7 mouse cellular contexts compared by ENCODE assay signal in the genomic region with DNA sequence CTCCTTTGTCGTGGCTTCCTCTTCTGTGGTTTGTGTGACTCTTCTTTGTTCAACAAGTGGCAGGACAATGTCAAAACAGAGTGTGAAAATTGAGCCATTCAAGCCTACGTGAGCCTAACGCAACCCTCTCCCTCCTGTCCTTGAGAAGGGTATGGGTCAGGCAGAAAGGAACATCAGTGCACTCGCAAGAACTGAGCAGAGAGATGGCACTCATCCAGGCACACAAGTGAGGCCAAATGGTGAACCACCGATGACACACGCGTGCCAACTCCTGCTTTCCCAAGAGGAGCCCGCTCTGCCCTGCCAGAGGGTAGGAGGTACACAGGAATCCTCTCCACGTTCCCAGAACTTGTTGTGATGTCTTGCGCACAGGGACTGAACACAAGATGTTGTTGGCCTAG. TPM values are rescaled to one million over a fixed set of nuclear protein-coding genes. Genes with fewer than 3 reads are reported as not detected.
DNase-seq lines count a peak whose midpoint lies in the region; ATAC-seq lines count a peak whose summit lies in the region.

No protein-coding gene starts in this region.

- H3K27me3 ChIP-seq in hindbrain, embryonic 14.5 days (ENCODE audit: control insufficient read depth, insufficient read depth, low read length) = no peaks in the 10 kb centered on the region

- H3K4me2 ChIP-seq in hindbrain, embryonic 14.5 days (replicated peaks) = no peak overlapping the region

- H3K9ac ChIP-seq in hindbrain, embryonic 14.5 days = no peak overlapping the region

- H3K4me3 ChIP-seq in hindbrain, embryonic 14.5 days (replicated peaks; ENCODE audit: low read length) = no peak overlapping the region

- H3K9me3 ChIP-seq in hindbrain, embryonic 14.5 days (ENCODE audit: control insufficient read depth, low read length) = no peaks in the 10 kb centered on the region

- no peak overlapping the region for H3K27ac ChIP-seq in hindbrain, embryonic 14.5 days

- H3K36me3 ChIP-seq in hindbrain, embryonic 14.5 days (replicated peaks; ENCODE audit: control insufficient read depth, insufficient read depth) = no peaks in the 10 kb centered on the region

- no peak for ATAC-seq in hindbrain, embryonic 14.5 days (ENCODE audit: low FRiP score)

- no peaks in the 10 kb centered on the region for H3K4me1 ChIP-seq in hindbrain, embryonic 14.5 days (replicated peaks; ENCODE audit: control insufficient read depth, insufficient read depth, low read length)

- WGBS in hindbrain, embryonic 14.5 days = 58% methylated on average over 10 of the region's 10 CpGs

- peak; percentile 52 for DNase-seq in 3134 (ENCODE audit: extremely low read depth, insufficient read length, low spot score)
- peak; percentile 80 for DNase-seq in 416B (ENCODE audit: low read depth)
- DNase-seq in cerebellum, adult 8-10 months = peak; percentile 77
- peak; percentile 72 to 81 for DNase-seq in heart, postnatal 14 days
- DNase-seq in testis, postnatal 14 days (ENCODE audit: low spot score) = peak; percentile 68
- DNase-seq in embryo, embryonic 9.5 days (ENCODE audit: extremely low spot score) = no peak
- DNase-seq in hindbrain, embryonic 14.5 days (ENCODE audit: low spot score) = no peak

- intact Hi-C loops in heart, postnatal 14 days (cut with DNase I) = no loop called here

RNA-seq across cellular contexts. Expression of a gene that starts 50.2 kb away (rescaled TPM):
- total RNA-seq in heart, postnatal 14 days (2021) = 10 to 100 TPM; 21.2 to 25.0 TPM
- 6.3 and 7.2 TPM in 2 replicates for polyA plus RNA-seq in hindbrain, embryonic 14.5 days (2014; fragmentation: Nextera tagmentation; extraction: Ambion mirVana)

Comparison
In these comparisons a context has a peak if more than half of its experiments do, and no peak if none do; other contexts are left out.
1. DNase-seq: peak in 3134 (single experiment), 416B (single experiment), cerebellum, adult 8-10 months (single experiment), heart, postnatal 14 days (2 of 2) and testis, postnatal 14 days (single experiment); none in embryo, embryonic 9.5 days (single experiment) and hindbrain, embryonic 14.5 days (single experiment).